Mouse (Mus musculus) stomach, postnatal 0 days (tissue): ENCODE results near the gene Gm49403. TPM values are rescaled to one million over a fixed set of nuclear protein-coding genes. Genes with fewer than 3 reads are reported as not detected.
"Not testable (repeated sequence)": the region's sequence is repeated elsewhere in the genome, so short reads cannot be mapped to it uniquely, and the experiment has no call there.

Source experiments
- ATAC-seq: fragments of 200-750 bp; cut with Nextera tagmentation; 2 replicates; pipeline ENCODE4 v1.8.0; 2017; ENCODE audit not compliant: low FRiP score, low TSS enrichment
- DNase-seq: peaks from one replicate; pipeline ENCODE4 v3.0.0-alpha.2; 2016; ENCODE audit warnings: low spot score
- H3K27ac ChIP-seq: fragments of 300-500 bp; sonication (generic); replicated peaks from 2 replicates; pipeline ENCODE4 v1.5.1; 2014; ENCODE audit warnings: mild to moderate bottlenecking, control low read depth
- H3K27me3 ChIP-seq: fragments of 300-500 bp; sonication (generic); 2 replicates; pipeline ENCODE4 v1.6.1; 2014; ENCODE audit warnings: low read length; ENCODE audit not compliant: control insufficient read depth, insufficient read depth
- H3K36me3 ChIP-seq: fragments of 300-500 bp; sonication (generic); 2 replicates; pipeline ENCODE4 v1.6.1; 2014; ENCODE audit warnings: low read length, mixed read lengths; ENCODE audit not compliant: control insufficient read depth, insufficient read depth
- H3K4me1 ChIP-seq: fragments of 300-500 bp; sonication (generic); replicated peaks from 2 replicates; pipeline ENCODE4 v1.6.1; 2014; ENCODE audit warnings: antibody characterized with exemption; ENCODE audit not compliant: control insufficient read depth, insufficient read depth
- H3K4me2 ChIP-seq: fragments of 300-500 bp; sonication (generic); replicated peaks from 2 replicates; pipeline ENCODE4 v1.6.1; 2014; ENCODE audit warnings: low read depth, mild to moderate bottlenecking, control low read depth, moderate library complexity
- H3K4me3 ChIP-seq: fragments of 300-500 bp; sonication (generic); 2 replicates; pipeline ENCODE4 v1.5.1; 2014; ENCODE audit warnings: low read depth, low read length, control low read depth
- H3K9ac ChIP-seq: fragments of 300-500 bp; sonication (generic); 2 replicates; pipeline ENCODE4 v1.6.1; 2014; ENCODE audit warnings: mild to moderate bottlenecking, low read length, control low read depth, mixed read lengths
- H3K9me3 ChIP-seq: fragments of 300-500 bp; sonication (generic); 2 replicates; pipeline ENCODE4 v1.6.1; 2016; ENCODE audit warnings: low read length; ENCODE audit not compliant: control insufficient read depth
- CTCF ChIP-seq: IDR thresholded peaks from 2 replicates; pipeline ENCODE4 v1.5.1; 2016; ENCODE audit warnings: antibody characterized with exemption, low read depth, mild to moderate bottlenecking, moderate library complexity
- EP300 ChIP-seq: optimal IDR thresholded peaks from 2 replicates; pipeline ENCODE3; 2016; ENCODE audit warnings: antibody characterized with exemption
- WGBS: fragments of 180-500 bp; shearing (Covaris S2); extraction: QIAGEN DNeasy Blood & Tissue Kit; methylation state at CpG from one replicate; pipeline ENCODE4 v1.1.7; 2014; 5-methylcytosine and 5-hydroxymethylcytosine counted together
- polyA plus RNA-seq: library from polyadenylated mRNA; unstranded; fragments of >200 nt; fragmentation: Nextera tagmentation; extraction: Ambion mirVana; gene quantifications from 2 replicates; pipeline ENCODE4 v1.2.1, GENCODE M21; 2015

Gene Gm49403
- polyA plus RNA-seq, 1 experiment from 2014 or later, result not detected

DNA sequence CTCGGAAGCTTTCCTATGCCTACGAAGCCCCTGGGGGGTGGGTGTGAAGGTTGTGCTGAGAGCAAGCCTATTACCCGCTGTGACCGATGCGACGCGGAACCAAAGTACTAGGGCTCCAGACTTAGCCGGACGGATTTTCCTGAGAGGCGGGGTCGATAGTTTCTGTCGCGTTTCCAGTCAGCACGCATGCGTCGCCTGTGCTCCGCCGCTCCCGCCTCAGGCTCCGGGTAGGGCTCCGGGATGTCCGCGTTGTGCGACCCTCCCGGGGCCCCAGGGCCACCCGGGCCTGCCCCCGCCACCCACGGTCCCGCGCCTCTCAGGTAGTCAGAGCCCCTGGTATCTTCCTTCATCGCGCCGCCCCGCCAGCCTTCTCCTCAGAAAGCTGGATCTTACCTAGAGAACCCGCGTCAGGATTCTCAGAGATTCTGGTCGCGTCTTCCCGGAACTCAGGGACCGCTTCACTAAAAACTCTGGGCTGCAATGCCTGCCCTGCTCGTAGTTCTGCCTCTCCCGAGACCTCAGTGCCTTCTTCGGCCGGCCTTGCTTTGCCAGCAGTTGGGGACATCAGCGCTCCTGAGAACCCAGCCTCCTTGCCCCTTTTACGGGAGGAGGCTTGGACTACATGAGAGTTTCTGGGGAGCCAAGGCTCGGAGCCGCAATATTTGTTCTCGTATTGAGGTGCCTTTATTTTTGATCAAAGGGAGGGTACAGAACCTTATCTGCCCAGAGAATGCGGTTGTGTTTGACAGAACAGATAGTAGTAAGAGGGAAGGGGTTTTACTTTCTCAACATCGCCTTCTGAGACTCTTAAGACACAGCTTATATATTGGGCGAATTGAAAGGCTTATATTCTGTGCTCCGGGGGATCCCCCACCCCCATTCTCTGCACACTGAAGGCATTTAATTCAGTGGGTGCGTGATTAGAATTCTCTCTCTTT is 9.4 kb downstream of the Gm49403 start, which contains the start of gene Ints5:
Ints5 (plus strand) TSS at position 177 of the 938 bp plus-strand sequence.
- H3K4me1 ChIP-seq, result 0 out of 2 replicates have a peak, but pooled peaks cover 3% of the 10 kb centered on the region
- peak within 1 kb of the TSS; percentile 92 for H3K27ac ChIP-seq
- no peaks in the 10 kb centered on the region for H3K9me3 ChIP-seq
- H3K4me3 ChIP-seq, result peak within 1 kb of the TSS; percentile 88
- H3K36me3 ChIP-seq, result peaks cover 4% of the 10 kb centered on the region; the same call in 1 of the 2 replicates
- DNase-seq, result peak; percentile 88
- H3K27me3 ChIP-seq, result no peaks in the 10 kb centered on the region
- H3K4me2 ChIP-seq, result peak within 1 kb of the TSS; percentile 87
- WGBS, result 1% methylated on average over 51 of the region's 54 CpGs
- H3K9ac ChIP-seq, result peak within 1 kb of the TSS; percentile 91
- peak; percentile 56 for ATAC-seq
- TF ChIP-seq CTCF (no peak), EP300 (no peak)

GRCm38 (mm10) chr19:8895397-8895960 is 11.7 kb downstream of the Gm49403 start:
- no peaks in the 10 kb centered on the region for H3K27me3 ChIP-seq
- ATAC-seq (no peak), DNase-seq (no peak)
- no peak overlapping the region for H3K27ac ChIP-seq
- 0 out of 2 replicates have a peak, but pooled peaks cover 3% of the 10 kb centered on the region for H3K4me1 ChIP-seq
- H3K36me3 ChIP-seq, result peaks cover 4% of the 10 kb centered on the region; the same call in 1 of the 2 replicates
- H3K9me3 ChIP-seq, result no peaks in the 10 kb centered on the region
- no peak overlapping the region for H3K9ac ChIP-seq
- H3K4me2 ChIP-seq, result no peak overlapping the region
- WGBS, result 88% methylated on average over 9 of the region's 9 CpGs
- TF ChIP-seq CTCF (no peak), EP300 (no peak)
- no peak overlapping the region for H3K4me3 ChIP-seq

- H3K9me3 ChIP-seq, H3K27ac ChIP-seq, H3K4me3 ChIP-seq, H3K36me3 ChIP-seq, H3K4me1 ChIP-seq, H3K4me2 ChIP-seq, H3K27me3 ChIP-seq, H3K9ac ChIP-seq, DNase-seq, ATAC-seq: not testable (repeated sequence)
- WGBS, result 80% methylated on average over 5 of the region's 5 CpGs
These were observed 12.5 kb downstream of the Gm49403 start for GRCm38 (mm10) chr19:8896231-8896630.

- peak overlapping the region; percentile 60 for H3K9ac ChIP-seq
- WGBS, result 18% methylated on average over 21 of the region's 21 CpGs
- H3K4me3 ChIP-seq, result peak overlapping the region; percentile 82
- H3K4me1 ChIP-seq, H3K36me3 ChIP-seq, H3K9me3 ChIP-seq, H3K27me3 ChIP-seq: not testable (repeated sequence)
- ATAC-seq (peak; percentile 60), DNase-seq (peak; percentile 53)
- peak overlapping the region; percentile 58 for H3K4me2 ChIP-seq
- H3K27ac ChIP-seq, result peak overlapping the region; percentile 89
These were observed 13.6 kb downstream of the Gm49403 start for GRCm38 (mm10) chr19:8897211-8897864.

GRCm38 (mm10) chr19:8897865-8898495 is 14.2 kb downstream of the Gm49403 start, which contains the start of gene Ganab:
Gene Ganab (plus strand): TSS chr19:8898071.
- ATAC-seq (peak; percentile 99), DNase-seq (peak; percentile 98)
- peak within 1 kb of the TSS; percentile 82 for H3K4me3 ChIP-seq
- H3K36me3 ChIP-seq, result peaks cover 8% of the 10 kb centered on the region; the same call in 1 of the 2 replicates
- H3K27me3 ChIP-seq, result no peaks in the 10 kb centered on the region
- peak within 1 kb of the TSS; percentile 89 for H3K27ac ChIP-seq
- under 1% methylated on average over 53 of the region's 53 CpGs for WGBS
- 0 out of 2 replicates have a peak, but pooled peaks cover 3% of the 10 kb centered on the region for H3K4me1 ChIP-seq
- TF ChIP-seq EP300 (peak; percentile 42), CTCF (peak; percentile 12; the same call in 1 of the 2 replicates)
- H3K9ac ChIP-seq, result peak within 1 kb of the TSS; percentile 83
- H3K9me3 ChIP-seq, result no peaks in the 10 kb centered on the region
- peak within 1 kb of the TSS; percentile 87 for H3K4me2 ChIP-seq
